Mouse (Mus musculus) cerebellum, adult 2 months (tissue): ENCODE results near the gene Grin2d. TPM values are rescaled to one million over a fixed set of nuclear protein-coding genes. Genes with fewer than 3 reads are reported as not detected.

Source experiments
- DNase-seq, 2 experiments: peaks; one replicate each; pipeline ENCODE4 v3.0.0; 2021
- H3K27ac ChIP-seq: fragments of 200-500 bp; 2 replicates; pipeline ENCODE4 v1.5.1; 2012; ENCODE audit warnings: low read length, control low read depth, inconsistent platforms; ENCODE audit not compliant: insufficient read depth
- H3K27me3 ChIP-seq: fragments of 200-500 bp; 2 replicates; pipeline ENCODE4 v1.6.1; 2012; ENCODE audit warnings: inconsistent platforms, mild to moderate bottlenecking, low read length, moderate library complexity; ENCODE audit not compliant: control insufficient read depth, insufficient read depth
- H3K4me1 ChIP-seq: fragments of 200-500 bp; 2 replicates; pipeline ENCODE4 v1.6.1; 2011; ENCODE audit warnings: low read length; ENCODE audit not compliant: control insufficient read depth, insufficient read depth
- H3K4me3 ChIP-seq: fragments of 200-500 bp; replicated peaks from 2 replicates; pipeline ENCODE3; 2011; ENCODE audit warnings: mild to moderate bottlenecking, low read depth, low read length, control low read depth; ENCODE audit not compliant: insufficient read depth
- CTCF ChIP-seq: fragments of 200-500 bp; IDR thresholded peaks from 2 replicates; pipeline ENCODE4 v1.5.1; 2011; ENCODE audit warnings: low read depth, mild to moderate bottlenecking, control low read depth, low read length, moderate library complexity, borderline replicate concordance; ENCODE audit not compliant: insufficient read depth
- POLR2A ChIP-seq: fragments of 200-500 bp; IDR thresholded peaks from 2 replicates; pipeline ENCODE4 v1.6.1; 2011; ENCODE audit warnings: low read length, control low read depth, borderline replicate concordance; ENCODE audit not compliant: insufficient read depth
- WGBS: fragments of 180-500 bp; shearing (Covaris S2); methylation state at CpG from one replicate; pipeline ENCODE4 v1.1.7; 2018; 5-methylcytosine and 5-hydroxymethylcytosine counted together
- polyA plus RNA-seq: library from polyadenylated mRNA; depleted of rRNA; stranded (reverse); fragments of >200 nt; gene quantifications from 2 replicates; pipeline ENCODE4 v1.2.3, GENCODE M21; 2012

The Grin2d gene
- polyA plus RNA-seq, 1 experiment: 16.4 TPM

GRCm38 (mm10) chr7:45870282-45871058 lies 7.7 kb downstream of the Grin2d start:
- H3K4me1 ChIP-seq: peaks cover 9% of the 10 kb centered on the region; the same call in 1 of the 2 replicates
- H3K4me3 ChIP-seq: peak overlapping the region; percentile 45
- H3K27me3 ChIP-seq: no peaks in the 10 kb centered on the region; the same call in 1 of the 2 replicates
- H3K27ac ChIP-seq: peak overlapping the region; percentile 37; the same call in 1 of the 2 replicates
- 2% methylated on average over 30 of the region's 30 CpGs for WGBS
- DNase-seq: no peak
- TF ChIP-seq CTCF (no peak), POLR2A (no peak)

- Histone ChIP-seq H3K4me3 (peak overlapping the region; percentile 27), H3K27me3 (no peaks in the 10 kb centered on the region; the same call in 1 of the 2 replicates), H3K4me1 (peaks cover 9% of the 10 kb centered on the region; the same call in 1 of the 2 replicates), H3K27ac (no peak overlapping the region)
- DNase-seq: no peak
- WGBS: 5% methylated on average over 13 of the region's 14 CpGs
- TF ChIP-seq CTCF (no peak), POLR2A (no peak)
Observed at GRCm38 (mm10) chr7:45869787-45870186, 8.4 kb downstream of the Grin2d start.

- peak overlapping the region; percentile 27 for H3K4me3 ChIP-seq
Observed at GRCm38 (mm10) chr7:45869107-45869670, 9.0 kb downstream of the Grin2d start.

GRCm38 (mm10) chr7:45867871-45868270 lies 10.3 kb downstream of the Grin2d start:
- WGBS: 75% methylated on average over 2 of the region's 2 CpGs
- no peak overlapping the region for H3K27ac ChIP-seq
- no peak for TF ChIP-seq POLR2A
- TF ChIP-seq CTCF: no peak
- no peak overlapping the region for H3K4me3 ChIP-seq
- no peaks in the 10 kb centered on the region; the same call in 1 of the 2 replicates for H3K27me3 ChIP-seq
- H3K4me1 ChIP-seq: peaks cover 5% of the 10 kb centered on the region; the same call in 1 of the 2 replicates
- DNase-seq: no peak

More at GRCm38 (mm10) chr7:45869107-45869670, 9.0 kb downstream of the Grin2d start:
- no peaks in the 10 kb centered on the region; the same call in 1 of the 2 replicates for H3K27me3 ChIP-seq
- H3K27ac ChIP-seq: no peak overlapping the region
- WGBS: 26% methylated on average over 8 of the region's 8 CpGs
- TF ChIP-seq POLR2A: no peak
- TF ChIP-seq CTCF: no peak
- no peak for DNase-seq
- peaks cover 9% of the 10 kb centered on the region; the same call in 1 of the 2 replicates for H3K4me1 ChIP-seq

GRCm38 (mm10) chr7:45865925-45866910 lies 12.0 kb downstream of the Grin2d start:
- Histone ChIP-seq H3K27ac (no peak overlapping the region), H3K4me1 (peaks cover 5% of the 10 kb centered on the region; the same call in 1 of the 2 replicates), H3K4me3 (peak overlapping the region; percentile 66), H3K27me3 (no peaks in the 10 kb centered on the region; the same call in 1 of the 2 replicates)
- WGBS: 1% methylated on average over 117 of the region's 117 CpGs
- DNase-seq: peak; percentile 70 to 78
- TF ChIP-seq POLR2A: 0 out of 2 replicates have a peak, but pooled peaks have one; percentile 18
- TF ChIP-seq CTCF: no peak

GRCm38 (mm10) chr7:45864435-45864834 lies 13.7 kb downstream of the Grin2d start:
- Histone ChIP-seq H3K27me3 (no peaks in the 10 kb centered on the region; the same call in 1 of the 2 replicates), H3K27ac (no peak overlapping the region), H3K4me1 (no peaks in the 10 kb centered on the region), H3K4me3 (no peak overlapping the region)
- 55% methylated on average over 3 of the region's 3 CpGs for WGBS
- DNase-seq: no peak
- TF ChIP-seq POLR2A: no peak
- TF ChIP-seq CTCF: no peak

- DNase-seq: no peak
- WGBS: 84% methylated on average over 7 of the region's 7 CpGs
- no peaks in the 10 kb centered on the region; the same call in 1 of the 2 replicates for H3K4me1 ChIP-seq
- no peaks in the 10 kb centered on the region for H3K27me3 ChIP-seq
- no peak overlapping the region for H3K27ac ChIP-seq
- TF ChIP-seq POLR2A (no peak), CTCF (no peak)
- H3K4me3 ChIP-seq: no peak overlapping the region
Observed at GRCm38 (mm10) chr7:45862804-45863203, 15.4 kb downstream of the Grin2d start.
